Mouse (Mus musculus): ENCODE measurements at regions not wholly inside any gene's neighbourhood (a gene's known extent, or its start where the extent isn't known, plus 50 kb on each side); places are given as distances from the start of the nearest gene placed in this dataset.

GRCm38 (mm10) chr14:31909291-31909690 lies 78.8 kb upstream of the Ankrd28 start:
- no peak for TF ChIP-seq MAFK (IDR thresholded peaks at IDR 0.05; ENCODE audit: insufficient read depth, low read depth, low read length)
- TF ChIP-seq HCFC1 (IDR thresholded peaks at IDR 0.05; ENCODE audit: borderline replicate concordance, insufficient read depth, low read length) = no peak
- TF ChIP-seq CHD2 (IDR thresholded peaks at IDR 0.05; ENCODE audit: low read depth, low read length) = no peak
- no peak for TF ChIP-seq ZC3H11A (IDR thresholded peaks at IDR 0.05; ENCODE audit: borderline replicate concordance, low read depth, low read length)
- no peak for TF ChIP-seq ZNF384 (IDR thresholded peaks at IDR 0.05; ENCODE audit: low read depth, low read length)

All from ES-E14 (cell line).